Mouse (Mus musculus): Measurements from ENCODE around the gene Psen2. TPM values are rescaled to one million over a fixed set of nuclear protein-coding genes. Genes with fewer than 3 reads are reported as not detected.

The Psen2 gene
- polyA plus RNA-seq (2012; ENCODE audit: insufficient read depth, insufficient read length, missing spikeins), result 11.6 and 17.9 TPM in 2 replicates

DNA sequence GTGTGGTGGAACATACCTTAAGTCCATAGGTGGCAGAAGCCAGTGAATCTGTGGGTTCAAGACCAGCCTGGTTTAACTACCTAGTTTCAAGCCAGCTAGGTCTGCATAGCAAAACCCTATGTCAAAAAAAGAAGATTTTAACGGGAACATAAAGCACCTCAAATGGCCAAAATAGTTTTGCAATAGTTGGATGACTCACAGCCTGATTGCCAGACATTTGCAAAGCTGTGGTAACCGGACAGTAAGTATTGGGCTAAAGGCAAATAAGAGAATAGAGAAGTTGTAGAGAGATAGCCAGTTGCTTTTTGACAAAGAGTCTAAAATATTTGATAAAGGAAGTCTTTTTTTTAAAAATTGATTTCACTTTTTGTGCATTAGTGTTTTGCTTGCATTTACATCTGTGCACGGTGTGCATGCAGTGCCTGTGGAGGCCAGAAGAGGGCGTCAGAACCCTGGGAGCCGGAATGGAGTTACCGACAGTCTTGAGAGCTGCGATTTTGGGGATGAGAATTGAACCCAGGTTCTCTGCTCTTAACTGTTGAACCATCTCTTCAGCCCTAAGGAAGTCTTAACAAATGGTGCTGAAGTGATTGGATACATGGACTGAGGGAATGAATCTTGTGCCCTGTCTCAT, at the start of gene Psen2:
Gene Psen2, minus strand, starts transcription at position 75 of the 634 bp plus-strand sequence.
- Histone ChIP-seq H3K4me1 (ENCODE audit: control insufficient read depth, insufficient read depth, insufficient read length, low read length) (peaks cover 10% of the 10 kb centered on the region), H3K4me3 (ENCODE audit: insufficient read depth, low read depth, low read length) (0 out of 2 replicates have a peak within 1 kb of the TSS, but pooled peaks have one; percentile 1)

GRCm38 (mm10) chr1:180312792-180313311, 49.6 kb upstream of the Psen2 start:
- no peak overlapping the region for H3K4me3 ChIP-seq (ENCODE audit: insufficient read depth, low read depth, low read length)
- no peak overlapping the region; the same call in 1 of the 2 replicates for H3K27ac ChIP-seq (replicated peaks; ENCODE audit: low read depth, low read length)
- H3K4me1 ChIP-seq (ENCODE audit: control insufficient read depth, insufficient read depth, insufficient read length, low read length), result peaks cover 27% of the 10 kb centered on the region

More for the DNA sequence above, at the start of gene Psen2:
- peak within 1 kb of the TSS; percentile 72 for H3K27ac ChIP-seq (replicated peaks; ENCODE audit: low read depth, low read length)

DNA sequence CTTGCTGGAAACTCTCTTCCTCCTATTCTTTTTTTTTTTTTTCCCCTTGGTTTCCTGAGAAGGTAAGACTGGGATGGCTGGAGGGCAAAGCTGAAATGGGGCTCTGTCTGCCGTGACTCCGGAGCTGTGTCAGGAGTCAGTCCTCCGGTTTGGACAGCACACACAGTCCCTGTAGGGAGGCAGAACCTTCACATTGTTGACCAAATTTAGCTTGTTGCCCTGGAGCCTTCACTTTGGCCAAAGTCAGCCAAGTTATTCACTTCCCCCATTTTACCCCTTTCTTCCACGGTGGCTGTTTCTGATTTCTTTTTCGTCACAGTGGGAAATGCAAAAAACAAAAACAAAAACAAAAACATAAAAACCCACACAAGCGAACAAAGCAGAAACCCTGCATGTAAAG, 49.0 kb upstream of the Psen2 start:
- no peak overlapping the region; the same call in 1 of the 2 replicates for H3K27ac ChIP-seq (replicated peaks; ENCODE audit: low read depth, low read length)
- H3K4me3 ChIP-seq (ENCODE audit: insufficient read depth, low read depth, low read length), result no peak overlapping the region
- peaks cover 33% of the 10 kb centered on the region for H3K4me1 ChIP-seq (ENCODE audit: control insufficient read depth, insufficient read depth, insufficient read length, low read length)

GRCm38 (mm10) chr1:180308897-180309296, 45.7 kb upstream of the Psen2 start:
- H3K27ac ChIP-seq (replicated peaks; ENCODE audit: low read depth, low read length), result no peak overlapping the region

DNA sequence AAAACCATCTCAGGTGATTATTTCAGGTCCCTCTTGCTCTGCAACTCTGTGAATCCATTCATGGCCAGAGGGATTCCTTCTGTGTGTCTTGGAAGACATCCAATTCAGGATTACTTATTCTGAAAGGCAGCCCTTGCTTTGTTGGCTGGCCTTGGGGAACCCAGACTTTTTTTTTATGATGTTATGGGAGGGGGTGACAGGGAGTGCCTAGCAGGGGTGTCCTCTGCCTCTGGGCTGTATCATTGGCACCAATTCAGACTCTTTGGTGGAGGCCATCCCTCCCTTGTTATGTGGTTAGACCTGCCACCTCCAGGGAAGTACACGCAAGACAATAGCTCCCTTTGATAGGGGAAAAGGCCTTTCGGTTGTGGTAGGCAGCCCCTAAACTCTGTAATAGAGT, 44.4 kb upstream of the Psen2 start:
- Histone ChIP-seq H3K4me1 (ENCODE audit: control insufficient read depth, insufficient read depth, insufficient read length, low read length) (peaks cover 43% of the 10 kb centered on the region), H3K4me3 (ENCODE audit: insufficient read depth, low read depth, low read length) (no peak overlapping the region), H3K27ac (replicated peaks; ENCODE audit: low read depth, low read length) (peak overlapping the region; percentile 9; the same call in 1 of the 2 replicates)

More at GRCm38 (mm10) chr1:180308897-180309296, 45.7 kb upstream of the Psen2 start:
- Histone ChIP-seq H3K4me3 (ENCODE audit: insufficient read depth, low read depth, low read length) (no peak overlapping the region), H3K4me1 (ENCODE audit: control insufficient read depth, insufficient read depth, insufficient read length, low read length) (peaks cover 44% of the 10 kb centered on the region)

GRCm38 (mm10) chr1:180306889-180307288, 43.7 kb upstream of the Psen2 start:
- Histone ChIP-seq H3K4me3 (ENCODE audit: insufficient read depth, low read depth, low read length) (no peak overlapping the region), H3K4me1 (ENCODE audit: control insufficient read depth, insufficient read depth, insufficient read length, low read length) (peaks cover 42% of the 10 kb centered on the region)

DNA sequence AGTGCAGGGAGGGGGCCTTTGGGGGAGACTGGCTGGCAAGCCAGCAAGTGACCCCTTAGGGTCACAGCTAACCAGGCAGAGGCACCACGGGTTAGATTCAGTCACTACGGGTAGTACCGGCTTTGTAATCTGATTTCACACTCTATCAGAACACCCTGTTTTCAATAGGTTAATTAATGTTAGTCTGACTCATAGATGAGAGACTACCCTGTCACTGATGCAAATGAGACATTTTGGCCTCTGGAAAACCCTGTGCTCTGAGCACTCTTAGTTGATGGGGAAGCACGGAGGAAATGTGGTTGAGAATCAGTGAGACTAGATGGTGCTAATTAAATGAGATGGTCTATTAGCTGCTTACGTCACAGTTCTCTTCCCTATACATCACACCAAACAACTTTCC, 40.4 kb upstream of the Psen2 start:
- Histone ChIP-seq H3K27ac (replicated peaks; ENCODE audit: low read depth, low read length) (peak overlapping the region; percentile 97), H3K4me3 (ENCODE audit: insufficient read depth, low read depth, low read length) (no peak overlapping the region), H3K4me1 (ENCODE audit: control insufficient read depth, insufficient read depth, insufficient read length, low read length) (peaks cover 37% of the 10 kb centered on the region)

More at GRCm38 (mm10) chr1:180306889-180307288, 43.7 kb upstream of the Psen2 start:
- H3K27ac ChIP-seq (replicated peaks; ENCODE audit: low read depth, low read length), result peak overlapping the region; percentile 9; the same call in 1 of the 2 replicates

DNA sequence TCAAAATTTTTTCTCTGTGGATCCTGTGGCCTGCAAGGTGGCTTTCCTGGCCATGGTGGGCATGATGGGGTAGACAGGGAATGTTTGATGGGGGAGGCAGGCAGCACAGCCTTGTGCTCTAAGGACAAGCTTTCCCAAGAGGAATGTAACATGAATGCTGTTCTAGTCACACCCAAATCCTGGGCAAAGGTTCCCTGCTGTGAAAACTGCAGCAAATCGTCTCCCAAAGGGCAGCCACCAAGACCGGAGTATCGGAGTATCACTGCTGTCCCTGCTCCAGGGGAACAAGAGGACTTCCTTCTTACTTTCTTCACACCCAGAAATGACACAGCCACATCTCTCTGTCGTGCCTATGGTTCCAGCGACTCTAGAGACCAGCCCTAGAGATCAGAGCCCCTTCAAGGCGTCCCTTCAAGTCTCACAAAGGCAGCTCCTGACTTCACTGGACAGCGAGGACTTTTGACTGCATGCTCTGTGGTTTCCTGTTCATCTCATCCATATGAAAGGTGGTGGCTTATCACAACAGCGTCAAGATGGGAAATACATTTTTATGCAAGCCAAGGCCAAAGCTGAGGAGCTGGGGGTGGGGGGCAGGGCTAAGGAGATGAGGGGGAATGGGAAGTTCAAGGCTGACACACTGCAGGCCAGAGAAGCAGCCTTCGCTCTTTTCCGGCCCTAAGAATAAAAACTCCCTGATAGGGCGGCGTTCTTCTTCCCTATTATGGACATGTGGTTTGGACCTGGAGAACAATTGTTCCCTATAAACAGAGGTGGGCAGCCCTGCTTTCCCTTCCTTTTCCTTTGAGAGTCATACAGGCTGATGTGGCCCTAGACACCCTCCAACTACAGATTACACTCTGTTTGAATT, 39.2 kb upstream of the Psen2 start:
- H3K4me3 ChIP-seq (ENCODE audit: insufficient read depth, low read depth, low read length), result 0 out of 2 replicates have a peak overlapping the region, but pooled peaks have one; percentile 6
- peaks cover 33% of the 10 kb centered on the region for H3K4me1 ChIP-seq (ENCODE audit: control insufficient read depth, insufficient read depth, insufficient read length, low read length)
- peak overlapping the region; percentile 98 for H3K27ac ChIP-seq (replicated peaks; ENCODE audit: low read depth, low read length)

DNA sequence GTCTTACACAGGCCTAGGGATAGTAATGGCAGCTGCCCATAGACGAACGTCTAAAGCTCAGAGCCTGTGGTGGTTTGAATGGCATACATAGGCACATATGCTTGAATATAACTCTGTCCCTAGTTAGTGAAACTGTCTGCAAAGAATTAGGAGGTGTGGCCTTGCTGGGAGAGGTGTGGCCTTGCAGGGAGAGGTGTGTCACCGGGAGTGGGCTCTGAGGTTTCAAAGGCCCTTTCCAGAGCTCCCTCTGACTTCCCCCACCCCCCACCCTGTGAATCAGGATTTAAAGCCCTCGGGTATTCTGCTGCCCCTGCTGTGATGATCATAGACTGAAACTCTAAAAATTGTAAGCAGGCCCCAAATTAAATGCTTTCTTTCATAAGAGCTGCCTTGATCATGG, 37.8 kb upstream of the Psen2 start:
- Histone ChIP-seq H3K4me3 (ENCODE audit: insufficient read depth, low read depth, low read length) (no peak overlapping the region), H3K4me1 (ENCODE audit: control insufficient read depth, insufficient read depth, insufficient read length, low read length) (peaks cover 33% of the 10 kb centered on the region), H3K27ac (replicated peaks; ENCODE audit: low read depth, low read length) (peak overlapping the region; percentile 8; the same call in 1 of the 2 replicates)

GRCm38 (mm10) chr1:180300292-180300691, 37.1 kb upstream of the Psen2 start:
- H3K27ac ChIP-seq (replicated peaks; ENCODE audit: low read depth, low read length), result no peak overlapping the region
- no peak overlapping the region for H3K4me3 ChIP-seq (ENCODE audit: insufficient read depth, low read depth, low read length)
- peaks cover 31% of the 10 kb centered on the region for H3K4me1 ChIP-seq (ENCODE audit: control insufficient read depth, insufficient read depth, insufficient read length, low read length)

DNA sequence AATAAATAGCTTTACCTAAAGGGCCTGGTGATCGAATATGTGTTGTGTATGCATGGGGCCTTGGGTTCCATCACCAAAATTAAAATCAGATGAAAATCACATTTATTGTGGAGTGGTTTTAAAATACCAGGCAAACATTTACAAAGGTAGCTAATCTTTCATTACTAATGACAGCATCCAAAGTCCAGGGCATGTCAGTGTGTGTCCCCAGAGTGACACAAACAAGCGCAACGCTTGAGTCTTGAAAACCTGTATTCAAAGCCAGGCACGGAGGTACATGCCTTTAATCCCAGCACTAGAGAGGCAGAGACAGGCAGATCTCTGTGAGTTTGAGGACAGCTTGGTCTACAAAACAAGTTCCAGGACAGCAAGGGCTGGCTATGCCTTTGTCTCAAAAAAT, 36.5 kb upstream of the Psen2 start:
- Histone ChIP-seq H3K27ac (replicated peaks; ENCODE audit: low read depth, low read length) (no peak overlapping the region), H3K4me1 (ENCODE audit: control insufficient read depth, insufficient read depth, insufficient read length, low read length) (peaks cover 27% of the 10 kb centered on the region), H3K4me3 (ENCODE audit: insufficient read depth, low read depth, low read length) (no peak overlapping the region)

DNA sequence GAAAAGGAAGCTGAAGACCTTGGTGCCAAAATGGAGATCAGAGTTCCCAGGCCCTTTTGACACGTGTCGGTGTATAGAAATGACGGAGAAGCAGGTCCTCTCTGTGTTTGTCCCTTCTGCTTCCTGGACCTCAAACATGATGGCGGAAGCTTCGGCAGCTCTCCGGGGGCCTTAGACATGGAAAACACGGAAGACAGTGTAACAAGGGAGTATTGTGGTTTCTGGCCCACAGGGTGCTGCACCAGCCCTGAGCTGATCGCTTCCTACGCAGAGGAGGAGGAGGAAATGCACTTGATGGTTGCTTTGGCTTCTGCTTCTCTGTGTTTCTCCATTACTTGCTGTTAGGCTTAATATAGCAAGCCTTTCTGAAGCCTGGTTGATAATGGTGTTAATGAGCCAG, 32.9 kb upstream of the Psen2 start:
- 0 out of 2 replicates have a peak, but pooled peaks cover 6% of the 10 kb centered on the region for H3K4me1 ChIP-seq (ENCODE audit: control insufficient read depth, insufficient read depth, insufficient read length, low read length)
- H3K27ac ChIP-seq (replicated peaks; ENCODE audit: low read depth, low read length), result peak overlapping the region; percentile 65
- no peak overlapping the region for H3K4me3 ChIP-seq (ENCODE audit: insufficient read depth, low read depth, low read length)

DNA sequence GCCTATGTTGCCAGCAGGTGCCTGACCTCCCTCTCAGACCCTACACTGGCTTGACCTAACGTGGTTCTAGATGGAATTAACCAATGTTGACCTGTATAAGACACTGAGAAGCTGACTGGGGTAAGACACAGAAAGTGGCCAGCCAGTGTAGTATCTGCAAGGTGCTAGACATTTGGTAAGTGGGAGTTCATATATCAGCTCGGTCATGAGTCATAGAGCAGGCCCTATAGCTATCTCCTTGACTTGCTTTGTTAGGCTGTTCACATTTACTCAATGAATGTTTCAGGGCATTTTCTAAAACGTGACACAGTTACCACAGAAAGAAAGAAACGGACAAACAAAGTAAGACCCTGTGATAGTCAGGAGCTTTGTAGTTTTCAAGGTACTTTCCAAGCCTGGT, 27.1 kb upstream of the Psen2 start:
- peaks cover 15% of the 10 kb centered on the region for H3K4me1 ChIP-seq (ENCODE audit: control insufficient read depth, insufficient read depth, insufficient read length, low read length)
- no peak overlapping the region for H3K4me3 ChIP-seq (ENCODE audit: insufficient read depth, low read depth, low read length)
- H3K27ac ChIP-seq (replicated peaks; ENCODE audit: low read depth, low read length), result no peak overlapping the region

- Histone ChIP-seq H3K27ac (replicated peaks; ENCODE audit: low read depth, low read length) (no peak overlapping the region), H3K4me3 (ENCODE audit: insufficient read depth, low read depth, low read length) (no peak overlapping the region), H3K4me1 (ENCODE audit: control insufficient read depth, insufficient read depth, insufficient read length, low read length) (peaks cover 20% of the 10 kb centered on the region)
Observed at GRCm38 (mm10) chr1:180289788-180290187, 26.6 kb upstream of the Psen2 start.

DNA sequence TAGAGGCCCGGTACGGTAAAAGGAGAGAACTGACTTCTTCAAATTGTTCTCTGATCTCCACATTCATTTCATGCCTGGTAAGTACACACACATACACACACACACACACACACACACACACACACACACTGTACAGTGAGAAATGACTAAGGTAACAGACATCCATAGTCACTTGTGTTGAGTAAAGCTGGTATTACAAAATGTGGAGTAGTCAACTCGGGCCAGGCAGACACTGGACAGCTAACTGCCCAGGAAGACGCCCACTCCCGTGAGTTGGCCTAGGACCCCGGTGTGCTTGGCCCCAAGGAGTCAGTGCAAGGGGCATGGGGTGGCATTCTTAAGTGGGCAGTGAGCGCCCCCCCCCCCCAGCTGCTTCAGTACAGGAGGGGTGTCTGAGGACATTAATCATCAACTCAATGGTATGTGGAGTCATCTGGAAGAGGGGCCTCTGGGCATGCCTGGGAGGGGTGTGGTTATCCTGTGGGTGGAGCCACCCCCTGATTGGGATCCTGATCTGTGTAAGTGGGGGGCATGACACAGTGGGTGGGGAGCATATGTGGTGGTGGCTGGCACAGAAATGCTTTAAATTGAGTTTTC, 25.7 kb upstream of the Psen2 start:
- no peak overlapping the region for H3K4me3 ChIP-seq (ENCODE audit: insufficient read depth, low read depth, low read length)
- no peak overlapping the region for H3K27ac ChIP-seq (replicated peaks; ENCODE audit: low read depth, low read length)
- peaks cover 28% of the 10 kb centered on the region for H3K4me1 ChIP-seq (ENCODE audit: control insufficient read depth, insufficient read depth, insufficient read length, low read length)
